26 mouse cellular contexts compared by ENCODE assay signal in genomic region chr10:122039566-122039965, GRCm38 (mm10). TPM values are rescaled to one million over a fixed set of nuclear protein-coding genes. Genes with fewer than 3 reads are reported as not detected.
DNase-seq lines count a peak whose midpoint lies in the region; ATAC-seq and TF ChIP-seq lines count a peak whose summit lies in the region.
"Had no signal": no experiment of that assay in that cellular context is flagged by ENCODE, and none has a peak within 500 bp of the region (broad histone marks: within the 10 kb centered on the region; RNA-seq: fewer than 3 reads in every experiment).

No protein-coding gene starts in this region.

- H3K4me1 ChIP-seq in forebrain, postnatal 0 days (ENCODE audit: insufficient read depth), result no peaks in the 10 kb centered on the region
- H3K4me1 ChIP-seq: intestine, embryonic 15.5 days had no signal

- H3K27me3 ChIP-seq in forebrain, postnatal 0 days (ENCODE audit: insufficient read depth, low read length), result no peaks in the 10 kb centered on the region
- H3K27me3 ChIP-seq: CH12.LX; forebrain, embryonic 13.5 days; hindbrain, embryonic 13.5 days; intestine, embryonic 15.5 days had no signal

- H3K4me2 ChIP-seq in forebrain, postnatal 0 days (ENCODE audit: low read depth), result no peak overlapping the region
- H3K4me2 ChIP-seq: forebrain, embryonic 13.5 days; heart, embryonic 13.5 days; hindbrain, embryonic 13.5 days; intestine, embryonic 15.5 days had no signal

- no peak overlapping the region for H3K9ac ChIP-seq in forebrain, postnatal 0 days
- H3K9ac ChIP-seq: forebrain, embryonic 13.5 days; heart, embryonic 13.5 days; hindbrain, embryonic 13.5 days; intestine, embryonic 15.5 days had no signal

- H3K4me3 ChIP-seq in forebrain, postnatal 0 days (ENCODE audit: low read depth, low read length), result no peak overlapping the region
- H3K4me3 ChIP-seq: forebrain, embryonic 10.5 days; forebrain, embryonic 13.5 days; heart, embryonic 10.5 days; heart, embryonic 13.5 days; hindbrain, embryonic 10.5 days; hindbrain, embryonic 13.5 days; intestine, embryonic 15.5 days had no signal

- DNase-seq in A20 (ENCODE audit: low read depth, low spot score) (peak; percentile 14), MEL-GATA-1-ER (ENCODE audit: extremely low read depth, low read depth) (peak; percentile 86)
- no peak for DNase-seq in adrenal gland, postnatal 14 days
- no peak for DNase-seq in forebrain, postnatal 0 days
- no peak for DNase-seq in layer of hippocampus, adult 18-20 months (ENCODE audit: low spot score in 2 of 2)
- no peak for DNase-seq in layer of hippocampus, postnatal 10 days (ENCODE audit: low spot score in 2 of 2)
- DNase-seq: adrenal gland, adult 8-10 months; B cell, adult 2 months; cerebellum, adult 11 months; cerebellum, adult 8-10 months; cerebellum, postnatal 10 days; cerebellum, postnatal 36 days; gastrocnemius, postnatal 25 days; kidney, adult 11 months had no signal

- no peak for TF ChIP-seq CTCF in forebrain, postnatal 0 days (IDR thresholded peaks at IDR 0.05; ENCODE audit: low read depth)

- ATAC-seq in hematopoietic stem cell, adult 5-6 weeks (replicated peaks in 1 of 2; ENCODE audit: insufficient read depth in 1 of 2, low FRiP score in 2 of 2, low TSS enrichment in 1 of 2, low read depth in 1 of 2, poor library complexity in 2 of 2, severe bottlenecking in 2 of 2), result peak; percentile 43 to 49; a peak in 2 of 4 replicates
- ATAC-seq in monocyte, adult 5-6 weeks (replicated peaks; ENCODE audit: insufficient number of reproducible peaks, low FRiP score, low TSS enrichment, poor library complexity, severe bottlenecking), result peak; percentile 28; the same call in 1 of the 2 replicates
- ATAC-seq in forebrain, postnatal 0 days, result no peak
- ATAC-seq: activated CD4-positive, CD25-positive, alpha-beta regulatory T cell, adult 4 months; forebrain, embryonic 13.5 days had no signal

- 91% methylated on average over 4 of the region's 4 CpGs for WGBS in forebrain, postnatal 0 days

- no peak overlapping the region for H3K27ac ChIP-seq in forebrain, postnatal 0 days (ENCODE audit: low read depth, low read length)
- H3K27ac ChIP-seq: forebrain, embryonic 10.5 days; forebrain, embryonic 13.5 days; heart, embryonic 10.5 days; heart, embryonic 13.5 days; hindbrain, embryonic 10.5 days; hindbrain, embryonic 13.5 days; intestine, embryonic 15.5 days had no signal

- no peaks in the 10 kb centered on the region for H3K9me3 ChIP-seq in forebrain, postnatal 0 days (ENCODE audit: low read length)
- H3K9me3 ChIP-seq: hindbrain, embryonic 10.5 days; hindbrain, embryonic 13.5 days; intestine, embryonic 15.5 days had no signal

- H3K36me3 ChIP-seq in forebrain, postnatal 0 days (ENCODE audit: insufficient read depth), result no peaks in the 10 kb centered on the region
- H3K36me3 ChIP-seq: G1E; intestine, embryonic 15.5 days had no signal

RNA-seq across cellular contexts. Expression of gene Srgap1, which starts 7.5 kb away (rescaled TPM):
- total RNA-seq in hematopoietic stem cell, adult 5-6 weeks (2017), result 0.69 and 1.3 TPM in 2 replicates
- 0.10 TPM in 1 of 3 replicates, not detected in the others for total RNA-seq in monocyte, adult 5-6 weeks (2017)
- total RNA-seq in adrenal gland, postnatal 14 days (2021), result 4.4 and 5.1 TPM in 2 replicates
- 19.4 and 20.2 TPM in 2 replicates for total RNA-seq in forebrain, postnatal 0 days (2014; rRNA removed)
- 13.5 and 27.8 TPM in 2 replicates for polyA plus RNA-seq in forebrain, postnatal 0 days (2015; fragmentation: Nextera tagmentation; extraction: Ambion mirVana)
- 10 to 100 TPM in 1 of 2 experiments, 1 to 10 TPM in 1; 9.5 to 11.1 TPM for total RNA-seq in layer of hippocampus, adult 18-20 months (2021)
- 10 to 100 TPM; 33.5 to 36.2 TPM for total RNA-seq in layer of hippocampus, postnatal 10 days (2021)
- total RNA-seq: CH12.LX had no signal
- polyA plus RNA-seq: G1E had no signal

RNA-seq across cellular contexts. Expression of gene Rxylt1, which starts 57.6 kb away (rescaled TPM):
- total RNA-seq in hematopoietic stem cell, adult 5-6 weeks (2017), result 39.3 and 77.3 TPM in 2 replicates
- total RNA-seq in monocyte, adult 5-6 weeks (2017), result 34.3 to 84.2 TPM (median 40.7 TPM) in 3 replicates
- 43.2 and 46.0 TPM in 2 replicates for total RNA-seq in adrenal gland, postnatal 14 days (2021)
- 40.5 and 44.0 TPM in 2 replicates for total RNA-seq in forebrain, postnatal 0 days (2014; rRNA removed)
- 48.4 and 49.3 TPM in 2 replicates for polyA plus RNA-seq in forebrain, postnatal 0 days (2015; fragmentation: Nextera tagmentation; extraction: Ambion mirVana)
- total RNA-seq in layer of hippocampus, adult 18-20 months (2021), result 10 to 100 TPM; 41.7 to 42.8 TPM
- total RNA-seq in layer of hippocampus, postnatal 10 days (2021), result 10 to 100 TPM; 46.5 to 51.1 TPM

Comparison
In these comparisons a context has a peak if more than half of its experiments do, and no peak if none do; other contexts are left out.
1. DNase-seq: peak in A20 (single experiment) and MEL-GATA-1-ER (single experiment); none in adrenal gland, postnatal 14 days (single experiment), forebrain, postnatal 0 days (single experiment), layer of hippocampus, adult 18-20 months (0 of 2) and layer of hippocampus, postnatal 10 days (0 of 2).